Mouse (Mus musculus): ENCODE data around the gene Trim14. TPM values are rescaled to one million over a fixed set of nuclear protein-coding genes. Genes with fewer than 3 reads are reported as not detected.

Trim14 gene
- total and polyA plus RNA-seq, 3 experiments, result 2.1 to 2.9 (median 2.5) TPM

- Histone ChIP-seq H3K27ac (peak overlapping the region; percentile 62), H3K36me3 (ENCODE audit: control insufficient read depth, insufficient read depth, low read length) (no peaks in the 10 kb centered on the region), H3K79me2 (replicated peaks; ENCODE audit: control insufficient read depth, insufficient read depth, low read length) (no peaks in the 10 kb centered on the region), H3K4me1 (ENCODE audit: control insufficient read depth, insufficient read depth, low read length) (peaks cover 9% of the 10 kb centered on the region), H3K27me3 (ENCODE audit: control insufficient read depth, insufficient read depth, low read length) (no peaks in the 10 kb centered on the region), H3K4me3 (no peak overlapping the region), H3K9ac (ENCODE audit: low read depth, low read length) (no peak overlapping the region)
- DNase-seq, result peak; percentile 75 to 87
- intact Hi-C loops (cut with DNase I), result no loop called here
- 47% methylated on average over 5 of the region's 5 CpGs for WGBS
- TF ChIP-seq POLR2A (IDR thresholded peaks at IDR 0.05; ENCODE audit: insufficient read depth, low read depth, low read length), result no peak
- no peak for TF ChIP-seq CTCF (IDR thresholded peaks at IDR 0.05)
- TF ChIP-seq EP300 (IDR thresholded peaks at IDR 0.05; ENCODE audit: insufficient read depth, low read depth, low read length), result no peak
Measured at GRCm38 (mm10) chr4:46487348-46487747, 48.6 kb downstream of the Trim14 start.

GRCm38 (mm10) chr4:46485696-46486417 is 50.1 kb downstream of the Trim14 start:
- peak; percentile 83 to 89 for DNase-seq
- TF ChIP-seq EP300 (IDR thresholded peaks at IDR 0.05; ENCODE audit: insufficient read depth, low read depth, low read length), result no peak
- TF ChIP-seq CTCF (IDR thresholded peaks at IDR 0.05), result no peak
- Histone ChIP-seq H3K27ac (peak overlapping the region; percentile 81), H3K36me3 (ENCODE audit: control insufficient read depth, insufficient read depth, low read length) (no peaks in the 10 kb centered on the region), H3K27me3 (ENCODE audit: control insufficient read depth, insufficient read depth, low read length) (no peaks in the 10 kb centered on the region), H3K4me3 (0 out of 2 replicates have a peak overlapping the region, but pooled peaks have one; percentile 1), H3K79me2 (replicated peaks; ENCODE audit: control insufficient read depth, insufficient read depth, low read length) (no peaks in the 10 kb centered on the region), H3K9ac (ENCODE audit: low read depth, low read length) (no peak overlapping the region), H3K4me1 (ENCODE audit: control insufficient read depth, insufficient read depth, low read length) (peaks cover 9% of the 10 kb centered on the region)
- 26% methylated on average over 14 of the region's 14 CpGs for WGBS
- intact Hi-C loops (cut with DNase I), result loop anchor here (2.0 kb wide), 1 partner anchor 33 kb away; no protein-coding TSS in a partner anchor

GRCm38 (mm10) chr4:46479081-46479480 is 56.9 kb downstream of the Trim14 start:
- Histone ChIP-seq H3K4me1 (ENCODE audit: control insufficient read depth, insufficient read depth, low read length) (no peaks in the 10 kb centered on the region), H3K27ac (no peak overlapping the region), H3K36me3 (ENCODE audit: control insufficient read depth, insufficient read depth, low read length) (no peaks in the 10 kb centered on the region), H3K4me3 (no peak overlapping the region), H3K79me2 (replicated peaks; ENCODE audit: control insufficient read depth, insufficient read depth, low read length) (no peaks in the 10 kb centered on the region), H3K9ac (ENCODE audit: low read depth, low read length) (no peak overlapping the region), H3K27me3 (ENCODE audit: control insufficient read depth, insufficient read depth, low read length) (no peaks in the 10 kb centered on the region)
- TF ChIP-seq CTCF (IDR thresholded peaks at IDR 0.05) (no peak), EP300 (IDR thresholded peaks at IDR 0.05; ENCODE audit: insufficient read depth, low read depth, low read length) (no peak), POLR2A (IDR thresholded peaks at IDR 0.05; ENCODE audit: insufficient read depth, low read depth, low read length) (no peak)
- 92% methylated on average over 2 of the region's 2 CpGs for WGBS
- intact Hi-C loops (cut with DNase I), result no loop called here
- DNase-seq, result no peak

- no peaks in the 10 kb centered on the region for H3K4me1 ChIP-seq (ENCODE audit: control insufficient read depth, insufficient read depth, low read length)
- H3K79me2 ChIP-seq (replicated peaks; ENCODE audit: control insufficient read depth, insufficient read depth, low read length), result no peaks in the 10 kb centered on the region
- H3K27ac ChIP-seq, result no peak overlapping the region
- no peak overlapping the region for H3K9ac ChIP-seq (ENCODE audit: low read depth, low read length)
- H3K36me3 ChIP-seq (ENCODE audit: control insufficient read depth, insufficient read depth, low read length), result no peaks in the 10 kb centered on the region; the same call in 1 of the 2 replicates
- intact Hi-C loops (cut with DNase I), result no loop called here
- H3K27me3 ChIP-seq (ENCODE audit: control insufficient read depth, insufficient read depth, low read length), result no peaks in the 10 kb centered on the region
- TF ChIP-seq EP300 (IDR thresholded peaks at IDR 0.05; ENCODE audit: insufficient read depth, low read depth, low read length), result no peak
- no peak for TF ChIP-seq POLR2A (IDR thresholded peaks at IDR 0.05; ENCODE audit: insufficient read depth, low read depth, low read length)
- TF ChIP-seq CTCF (IDR thresholded peaks at IDR 0.05), result no peak
- 91% methylated on average over 5 of the region's 5 CpGs for WGBS
- DNase-seq, result no peak
- no peak overlapping the region for H3K4me3 ChIP-seq
Measured at GRCm38 (mm10) chr4:46475101-46475500, 60.8 kb downstream of the Trim14 start.

DNA sequence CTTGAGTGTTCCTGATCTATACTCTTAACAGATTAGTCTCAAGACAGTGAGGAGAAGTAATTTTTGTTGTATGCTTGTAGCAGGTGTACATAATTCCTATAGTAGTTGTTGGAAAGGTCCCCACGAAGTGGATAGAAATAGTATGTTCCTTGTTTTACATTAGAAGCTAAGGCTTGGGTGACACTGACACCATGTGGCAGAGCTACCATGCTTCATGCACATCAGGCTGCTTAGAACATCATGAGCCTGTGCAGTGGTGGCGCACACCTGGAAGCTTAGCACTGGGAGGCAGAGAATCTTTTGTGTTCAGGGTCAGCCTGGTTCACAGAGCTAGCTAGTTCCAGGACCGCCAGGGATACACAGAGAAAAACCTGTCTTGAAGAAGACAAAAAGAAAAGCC is 70.2 kb downstream of the Trim14 start:
- Histone ChIP-seq H3K9ac (ENCODE audit: low read depth, low read length) (no peak overlapping the region), H3K79me2 (replicated peaks; ENCODE audit: control insufficient read depth, insufficient read depth, low read length) (peaks cover 6% of the 10 kb centered on the region), H3K4me3 (no peak overlapping the region), H3K4me1 (ENCODE audit: control insufficient read depth, insufficient read depth, low read length) (no peaks in the 10 kb centered on the region), H3K27ac (no peak overlapping the region), H3K27me3 (ENCODE audit: control insufficient read depth, insufficient read depth, low read length) (no peaks in the 10 kb centered on the region), H3K36me3 (ENCODE audit: control insufficient read depth, insufficient read depth, low read length) (peaks cover 10% of the 10 kb centered on the region)
- peak; percentile 54 for TF ChIP-seq CTCF (IDR thresholded peaks at IDR 0.05)
- no peak for TF ChIP-seq EP300 (IDR thresholded peaks at IDR 0.05; ENCODE audit: insufficient read depth, low read depth, low read length)
- no peak for DNase-seq
- 77% methylated on average over 3 of the region's 3 CpGs for WGBS
- intact Hi-C loops (cut with DNase I), result no loop called here

DNA sequence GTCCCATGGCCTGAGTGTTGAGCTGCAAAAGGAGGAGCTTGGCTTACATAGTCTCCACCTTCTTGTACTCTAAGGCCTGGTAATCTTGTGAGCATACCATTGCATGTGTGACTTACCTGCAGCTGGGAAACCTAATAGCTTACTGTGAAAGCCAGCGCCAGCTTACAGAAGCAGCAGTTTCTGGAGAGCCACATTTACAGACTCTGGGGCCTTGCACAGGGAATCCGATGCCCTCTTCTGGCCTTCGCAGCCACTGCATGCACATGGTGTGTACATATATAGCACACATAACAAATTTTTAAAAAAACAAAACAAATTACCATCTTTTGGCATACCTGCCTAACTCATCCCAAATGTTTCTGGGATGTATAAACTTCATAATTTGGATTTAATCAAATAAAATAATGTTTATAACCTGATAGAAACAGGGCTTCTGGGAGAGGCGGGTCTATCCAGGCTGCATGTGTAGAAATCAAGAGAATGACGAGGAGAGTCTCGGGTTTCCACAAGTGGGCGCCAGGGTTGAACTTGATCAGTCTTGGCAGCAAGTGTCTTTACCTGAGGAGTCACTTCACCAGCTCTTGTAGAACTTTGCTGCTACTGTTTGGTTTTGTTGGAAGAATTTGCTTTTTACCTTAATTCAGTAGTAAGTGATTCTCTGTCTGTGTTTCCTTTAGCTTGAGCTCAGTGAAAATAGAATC is 72.7 kb downstream of the Trim14 start:
- whole genome bisulfite sequencing, result 84% methylated on average over 7 of the region's 7 CpGs
- Histone ChIP-seq H3K9ac (ENCODE audit: low read depth, low read length) (no peak overlapping the region), H3K79me2 (replicated peaks; ENCODE audit: control insufficient read depth, insufficient read depth, low read length) (peaks cover 8% of the 10 kb centered on the region), H3K4me3 (no peak overlapping the region), H3K36me3 (ENCODE audit: control insufficient read depth, insufficient read depth, low read length) (peaks cover 10% of the 10 kb centered on the region), H3K27ac (no peak overlapping the region), H3K4me1 (ENCODE audit: control insufficient read depth, insufficient read depth, low read length) (0 out of 2 replicates have a peak, but pooled peaks cover under 1% of the 10 kb centered on the region), H3K27me3 (ENCODE audit: control insufficient read depth, insufficient read depth, low read length) (no peaks in the 10 kb centered on the region)
- peak in 1 of 2 experiments; percentile 30 for DNase-seq
- intact Hi-C loops (cut with DNase I), result no loop called here
- TF ChIP-seq EP300 (IDR thresholded peaks at IDR 0.05; ENCODE audit: insufficient read depth, low read depth, low read length) (no peak), POLR2A (IDR thresholded peaks at IDR 0.05; ENCODE audit: insufficient read depth, low read depth, low read length) (no peak), CTCF (IDR thresholded peaks at IDR 0.05) (peak; percentile 57)

All from heart, adult 2 months (tissue).